Mouse (Mus musculus): ENCODE measurements at regions not wholly inside any gene's neighbourhood (a gene's known extent, or its start where the extent isn't known, plus 50 kb on each side); places are given as distances from the start of the nearest gene placed in this dataset.

- no peak for TF ChIP-seq CTCF (IDR thresholded peaks at IDR 0.05; ENCODE audit: low read depth)
- no peak for TF ChIP-seq EP300 (IDR thresholded peaks at IDR 0.05; ENCODE audit: low read depth)
These were observed 165.2 kb downstream of the Fam76b start for GRCm38 (mm10) chr9:13992728-13993127.

Measured in liver, embryonic 14.5 days (tissue).